Mouse (Mus musculus): ENCODE data around the gene Rnase10.
A peak's percentile ranks its signal among the peaks of the same experiment; 100 is the strongest.
"Not testable (repeated sequence)": the region's sequence is repeated elsewhere in the genome, so short reads cannot be mapped to it uniquely, and the experiment has no call there.

Gene Rnase10

GRCm38 (mm10) chr14:51014724-51015123 is 7.2 kb downstream of the Rnase10 start:
- DNase-seq = not testable (repeated sequence)

- no peak for DNase-seq
These were observed 8.2 kb downstream of the Rnase10 start for GRCm38 (mm10) chr14:51015780-51016179.

DNA sequence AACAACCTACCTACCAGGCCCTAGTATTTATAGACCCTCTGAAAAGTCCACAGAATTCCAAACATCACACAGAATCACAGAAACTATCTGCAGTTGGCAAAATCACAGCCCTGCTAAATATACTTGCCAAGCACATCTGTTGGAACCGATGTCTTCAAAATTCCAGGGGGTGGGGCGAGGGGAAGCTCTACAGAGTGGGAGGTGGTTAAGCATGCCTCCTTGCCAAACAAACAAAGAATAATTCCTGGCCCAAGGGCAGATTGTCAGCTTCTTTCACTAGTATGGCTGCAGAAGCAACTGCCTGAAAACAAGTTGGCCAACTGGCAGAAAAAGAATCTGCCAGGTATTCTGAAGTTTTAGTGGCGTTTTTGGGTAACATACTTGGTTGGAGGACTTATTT is 9.7 kb downstream of the Rnase10 start:
- no peak for DNase-seq

DNA sequence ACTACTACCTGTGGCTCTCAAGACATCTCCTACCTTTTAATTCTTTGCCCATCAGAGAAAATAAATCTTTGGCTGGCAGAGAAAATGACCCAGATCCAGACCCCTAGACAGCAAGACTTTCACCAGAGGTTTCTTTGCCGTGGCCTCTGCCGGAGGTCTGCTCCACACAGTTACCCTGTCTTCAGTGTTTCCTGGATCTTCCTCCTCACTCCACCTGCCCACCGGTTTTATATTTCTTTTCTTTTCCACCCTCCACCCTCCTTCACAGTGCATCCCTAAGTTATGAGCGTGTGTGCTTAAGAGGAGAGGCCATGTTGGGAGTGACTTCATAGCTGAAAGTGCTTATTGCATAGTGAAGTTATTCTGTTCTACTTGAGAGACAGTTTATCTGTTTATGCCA is 15.9 kb downstream of the Rnase10 start:
- no peak for DNase-seq

- DNase-seq = no peak
These were observed 17.3 kb downstream of the Rnase10 start for GRCm38 (mm10) chr14:51024820-51025219.

GRCm38 (mm10) chr14:51026391-51027133 is 19.0 kb downstream of the Rnase10 start:
- peak; percentile 73 to 76 for DNase-seq

DNA sequence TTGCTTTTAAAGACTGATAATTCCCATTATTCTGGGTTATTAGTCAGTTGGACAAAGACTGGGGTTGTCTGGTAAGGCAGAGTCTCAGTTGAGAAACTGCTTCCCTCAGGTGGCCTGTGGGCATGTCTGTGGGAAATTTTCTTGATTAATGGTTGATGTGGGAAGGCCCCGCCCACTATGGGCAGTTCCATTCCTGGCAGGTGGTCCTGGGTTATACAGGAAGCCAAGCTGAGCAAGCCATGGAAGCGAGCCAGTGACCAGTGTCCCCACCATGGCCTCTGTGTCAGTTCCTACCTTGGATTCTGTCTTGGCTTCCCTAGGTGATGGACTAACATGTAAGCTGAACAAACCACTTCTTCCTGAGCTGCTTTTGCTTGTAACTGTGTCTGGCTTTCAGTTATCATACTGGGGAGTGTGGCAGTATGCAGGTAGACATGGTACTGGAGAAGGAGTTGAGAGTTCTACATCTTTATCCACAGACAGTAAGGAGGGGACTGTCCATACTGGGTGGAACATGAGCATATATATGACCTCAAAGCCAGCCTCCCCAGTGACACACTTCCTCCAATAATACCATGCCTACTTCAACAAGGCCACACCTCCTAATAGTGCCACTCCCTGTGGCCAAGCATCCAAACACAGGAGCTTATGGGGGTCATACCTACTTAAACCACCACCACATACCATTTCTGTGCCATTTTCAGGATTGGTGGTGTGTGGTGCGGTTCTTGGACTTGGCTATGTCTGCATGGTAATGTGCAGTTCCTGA is 20.0 kb downstream of the Rnase10 start:
- peak in 1 of 2 experiments; percentile 5 for DNase-seq

GRCm38 (mm10) chr14:51035206-51035605 is 27.7 kb downstream of the Rnase10 start:
- no peak for DNase-seq

- no peak for DNase-seq
These were observed 28.7 kb downstream of the Rnase10 start for GRCm38 (mm10) chr14:51036214-51036613.

- no peak for DNase-seq
These were observed 34.2 kb downstream of the Rnase10 start, which contains the start of gene Rnase9 for GRCm38 (mm10) chr14:51041769-51042168. Gene Rnase9, minus strand, starts transcription at chr14:51041869.

- no peak for DNase-seq
These were observed 40.3 kb downstream of the Rnase10 start for GRCm38 (mm10) chr14:51047846-51048245.

DNA sequence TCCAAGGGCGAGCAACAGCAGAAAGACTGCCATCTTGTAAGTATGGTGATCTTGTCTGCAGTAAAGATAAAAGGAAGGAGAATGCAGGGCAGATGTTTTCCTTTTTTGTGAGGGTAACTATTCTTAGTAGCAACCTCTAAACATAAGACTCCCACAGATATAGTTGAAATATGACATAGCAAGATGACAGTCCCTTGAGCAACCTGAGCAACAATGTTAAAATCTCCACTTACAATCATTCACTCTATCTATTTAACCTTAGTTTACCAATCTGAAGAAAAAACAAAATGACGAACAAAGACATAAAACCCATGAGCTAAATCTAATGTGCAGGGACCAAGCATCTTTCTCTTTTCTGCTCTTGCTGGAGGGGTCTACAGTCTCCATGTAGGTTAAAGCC is 42.5 kb downstream of the Rnase10 start, which contains the start of gene Rnase11:
Gene Rnase11, minus strand, starts transcription at position 101 of the 400 bp plus-strand sequence.
- DNase-seq = no peak

GRCm38 (mm10) chr14:51051941-51052340 is 44.4 kb downstream of the Rnase10 start:
- DNase-seq = no peak

- DNase-seq = no peak
These were observed 45.6 kb downstream of the Rnase10 start for GRCm38 (mm10) chr14:51053176-51053575.

GRCm38 (mm10) chr14:51054243-51055237 is 47.0 kb downstream of the Rnase10 start:
- no peak for DNase-seq

GRCm38 (mm10) chr14:51057401-51057831 is 49.9 kb downstream of the Rnase10 start, which contains the start of gene Rnase12:
Gene Rnase12, minus strand, starts transcription at chr14:51057661.
- no peak for DNase-seq

Data from cerebellum, adult 18-20 months (tissue).